Mouse (Mus musculus) adipocyte (in vitro differentiated cells): ENCODE results near the gene Blvra.

Experiments
- DNase-seq: peaks from one replicate; pipeline ENCODE4 v3.0.0-alpha.2; 2016; ENCODE audit warnings: low spot score

The Blvra gene

GRCm38 (mm10) chr2:127136979-127137378 lies 66.5 kb downstream of the Blvra start:
- DNase-seq: peak; percentile 44

DNA sequence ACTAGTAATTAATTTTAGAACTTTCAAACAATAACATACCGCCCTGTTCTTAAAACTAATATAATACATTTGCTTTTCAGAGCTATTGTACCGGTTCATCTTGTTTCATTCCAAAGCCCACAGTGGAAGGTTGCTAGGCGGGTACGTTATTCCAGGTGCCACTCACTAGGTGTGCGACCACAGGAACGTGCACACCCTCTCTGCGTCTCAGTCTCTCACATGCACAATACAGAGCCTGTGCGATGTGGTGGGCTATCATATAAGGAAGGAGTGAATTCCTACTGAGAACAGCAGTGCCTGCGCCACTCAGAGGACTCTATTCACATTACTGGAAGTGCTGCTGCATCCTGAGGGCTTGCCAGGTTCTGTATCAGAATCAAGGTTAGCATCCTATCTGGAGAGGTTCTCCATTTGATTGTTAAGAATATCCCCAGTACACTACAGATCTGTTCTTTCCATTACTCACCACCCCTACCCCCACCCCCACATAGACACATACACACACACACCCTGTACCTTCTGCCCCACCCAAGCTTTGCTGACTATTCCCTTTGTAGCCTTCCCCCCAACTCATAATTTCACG lies 67.5 kb downstream of the Blvra start:
- DNase-seq: no peak

DNA sequence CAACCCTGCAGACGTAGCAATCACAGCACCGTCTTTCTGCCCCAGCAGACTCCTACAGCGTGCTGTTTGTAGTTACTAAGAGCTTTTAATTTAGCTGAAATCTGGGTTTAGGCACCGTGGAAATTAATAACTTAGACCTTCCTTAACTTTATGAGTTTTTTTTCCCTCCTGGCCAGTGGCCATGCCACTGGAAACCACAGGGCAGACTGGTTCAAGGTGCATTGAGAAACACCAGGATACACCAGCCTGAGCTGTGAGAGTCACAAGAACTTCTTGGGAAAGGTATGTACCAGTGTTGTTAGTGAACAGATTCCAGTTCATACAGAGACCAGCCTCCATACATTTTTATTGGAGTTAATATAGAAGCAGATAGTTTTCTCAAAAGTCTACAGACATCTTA lies 68.0 kb downstream of the Blvra start:
- DNase-seq: no peak

DNA sequence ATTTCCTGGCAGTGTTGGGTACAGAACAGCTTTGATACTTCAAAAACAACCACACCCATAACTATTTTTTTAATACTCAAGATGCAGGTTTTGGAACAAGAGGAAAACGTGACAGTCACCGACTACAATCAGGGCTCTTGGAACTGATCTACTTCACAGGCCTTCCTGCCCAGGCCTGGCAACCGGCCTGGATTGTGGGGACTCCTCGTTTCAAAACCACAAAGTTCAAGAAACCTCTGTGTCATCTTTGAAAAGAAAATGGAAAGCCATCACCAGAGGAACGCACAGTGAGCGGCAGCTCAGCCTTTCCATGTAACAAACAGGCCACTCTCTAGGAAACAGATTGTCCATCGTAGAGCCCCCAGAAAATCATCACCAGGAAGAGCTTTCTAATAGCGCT lies 68.6 kb downstream of the Blvra start:
- peak; percentile 22 for DNase-seq

GRCm38 (mm10) chr2:127139605-127140004 lies 69.1 kb downstream of the Blvra start:
- DNase-seq: no peak

- no peak for DNase-seq
Measured at GRCm38 (mm10) chr2:127140011-127140410, 69.5 kb downstream of the Blvra start.

DNA sequence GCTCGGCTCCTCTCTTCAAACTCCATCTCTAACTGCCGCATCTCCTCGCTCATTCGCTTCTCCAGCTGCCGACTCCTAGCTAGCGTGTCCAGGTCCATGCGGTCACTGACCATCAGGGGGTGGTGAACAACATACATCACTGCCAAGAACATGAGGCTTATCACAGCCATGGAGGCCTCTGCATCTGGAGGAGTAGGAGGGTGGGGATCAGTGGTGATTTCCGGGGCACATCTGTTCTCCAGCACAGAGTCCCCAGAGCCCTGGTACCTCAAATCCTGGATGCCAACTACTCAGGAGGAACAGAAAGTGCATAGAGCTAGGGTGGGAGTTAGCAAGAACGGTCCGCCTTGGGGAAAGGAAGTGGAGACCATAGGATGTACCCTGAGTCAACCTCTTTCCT lies 71.6 kb downstream of the Blvra start:
- DNase-seq: no peak

DNA sequence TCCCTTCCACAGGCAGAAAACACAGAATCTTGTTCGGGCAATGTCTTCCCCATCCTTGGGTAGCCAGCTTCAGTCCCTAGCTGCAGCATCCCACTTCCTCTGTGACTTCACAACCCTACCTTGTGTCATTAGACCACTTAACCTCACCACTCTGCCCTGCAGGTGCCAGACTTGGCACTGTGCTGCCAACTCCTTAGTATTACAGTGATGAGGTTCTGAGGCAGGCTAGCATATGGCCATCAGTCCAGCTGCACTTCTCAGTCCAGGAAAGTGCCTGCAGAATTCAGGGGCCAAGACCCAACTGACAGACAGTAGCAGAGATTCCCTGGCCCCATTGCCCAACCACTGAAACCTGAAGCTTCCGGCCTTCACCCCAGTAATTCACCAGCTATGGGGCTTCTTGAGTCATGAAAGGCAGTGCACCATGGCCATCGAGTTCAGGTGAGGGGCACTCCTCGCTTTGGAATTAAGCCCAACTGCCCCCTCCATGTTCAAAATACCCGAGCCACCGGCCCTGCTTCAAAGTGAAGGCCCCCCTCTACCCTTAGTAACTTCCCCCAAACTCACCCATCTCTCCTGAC lies 72.2 kb downstream of the Blvra start:
- DNase-seq: no peak

DNA sequence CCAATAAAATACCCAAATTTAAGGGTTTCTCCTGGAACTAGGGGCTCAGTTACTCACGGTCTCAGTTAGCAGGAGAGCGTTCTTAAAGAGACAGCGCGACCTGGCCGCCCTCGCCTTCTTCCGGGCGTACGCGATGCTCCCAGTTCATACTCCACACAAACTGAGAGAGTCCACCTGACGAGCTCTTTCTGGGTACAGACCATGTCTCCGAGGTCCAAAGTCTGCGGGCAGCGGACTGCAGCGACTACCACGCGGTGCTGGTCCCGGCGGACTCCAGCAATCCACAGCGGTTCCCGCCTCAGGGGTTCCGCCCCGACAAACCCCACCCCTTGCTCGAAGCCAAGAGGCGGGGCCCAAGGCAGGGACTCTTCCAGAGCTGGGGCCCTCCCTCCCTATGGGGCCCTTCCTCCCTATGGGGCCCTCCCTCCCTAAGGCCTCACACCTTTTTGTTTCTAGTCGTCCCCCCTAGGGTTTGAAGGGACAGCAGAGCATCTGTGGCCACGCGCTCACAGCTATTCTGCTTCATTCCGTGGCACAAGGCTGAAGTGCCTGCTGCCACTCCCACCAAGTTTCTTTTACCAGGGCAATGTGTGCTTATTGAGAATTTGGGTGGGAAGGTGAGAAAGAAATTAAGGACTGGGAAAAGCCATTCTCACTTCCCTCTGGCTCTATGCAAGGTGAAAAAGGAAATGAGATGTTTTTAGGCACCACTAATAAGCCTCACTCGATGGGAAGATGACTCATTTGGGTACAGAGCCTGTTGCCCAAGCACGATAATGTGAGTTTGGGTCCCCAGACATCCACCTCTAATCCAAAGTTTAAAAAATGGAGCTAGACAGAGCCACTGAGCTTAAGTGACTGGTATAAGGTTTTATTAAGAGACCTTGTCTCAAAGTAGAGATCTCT lies 72.9 kb downstream of the Blvra start, which contains the start of gene Itpripl1:
Gene Itpripl1 (minus strand): TSS at position 285 of the 906 bp plus-strand sequence.
- no peak for DNase-seq

- no peak for DNase-seq
Measured at GRCm38 (mm10) chr2:127145699-127146098, 75.2 kb downstream of the Blvra start.
